ENCODE assay signal across 8 mouse cellular contexts in the genomic region with DNA sequence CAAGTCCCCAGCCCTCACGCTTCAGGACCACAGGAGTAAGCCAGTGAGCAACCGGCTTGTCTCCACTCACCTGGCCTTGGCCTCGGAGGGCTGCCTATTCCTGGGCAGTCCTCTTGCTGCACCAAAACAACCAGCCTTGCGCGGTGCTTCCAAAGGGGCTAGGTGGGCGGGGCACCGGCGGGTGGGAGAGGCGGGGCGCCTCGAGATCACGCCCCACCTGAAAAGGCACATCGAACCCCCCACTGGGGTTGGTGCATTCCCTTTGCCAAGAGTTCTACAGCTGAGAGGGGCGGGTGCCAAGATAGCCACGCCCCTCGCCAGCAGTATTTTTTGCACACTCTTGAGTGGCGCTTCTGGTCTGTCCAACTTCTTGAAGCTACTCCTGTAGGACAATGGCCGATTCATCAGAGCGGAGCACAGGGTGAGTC. TPM values are rescaled to one million over a fixed set of nuclear protein-coding genes. Genes with fewer than 3 reads are reported as not detected.
DNase-seq lines count a peak whose midpoint lies in the region; ATAC-seq lines count a peak whose summit lies in the region.

No protein-coding gene starts in this region.

- peaks cover 10% of the 10 kb centered on the region for H3K4me1 ChIP-seq in forebrain, embryonic 13.5 days
- no peaks in the 10 kb centered on the region for H3K4me1 ChIP-seq in limb, embryonic 11.5 days (ENCODE audit: control insufficient read depth, insufficient read depth, low read length)
- H3K4me1 ChIP-seq in midbrain, embryonic 11.5 days (ENCODE audit: control insufficient read depth, insufficient read depth, low read length): peaks cover 3% of the 10 kb centered on the region; the same call in 1 of the 2 replicates

- H3K4me3 ChIP-seq in forebrain, embryonic 13.5 days: 0 out of 2 replicates have a peak overlapping the region, but pooled peaks have one; percentile 13
- H3K4me3 ChIP-seq in limb, embryonic 11.5 days (ENCODE audit: low read depth, low read length): no peak overlapping the region
- H3K4me3 ChIP-seq in midbrain, embryonic 11.5 days (ENCODE audit: low read depth, low read length): no peak overlapping the region

- ATAC-seq in forebrain, embryonic 13.5 days: peak; percentile 66; the same call in 1 of the 2 replicates
- peak; percentile 56; the same call in 1 of the 2 replicates for ATAC-seq in limb, embryonic 11.5 days (ENCODE audit: insufficient number of reproducible peaks, low FRiP score, low TSS enrichment, low read depth)
- peak; percentile 53; the same call in 1 of the 2 replicates for ATAC-seq in midbrain, embryonic 11.5 days (ENCODE audit: low FRiP score)

- WGBS in forebrain, embryonic 13.5 days: 2% methylated on average over 19 of the region's 19 CpGs
- WGBS in limb, embryonic 11.5 days: 7% methylated on average over 19 of the region's 19 CpGs
- 6% methylated on average over 19 of the region's 19 CpGs for WGBS in midbrain, embryonic 11.5 days

- H3K4me2 ChIP-seq in forebrain, embryonic 13.5 days: peak overlapping the region; percentile 54
- peak overlapping the region; percentile 32 for H3K4me2 ChIP-seq in limb, embryonic 11.5 days (ENCODE audit: low read depth, severe bottlenecking)
- peak overlapping the region; percentile 38 for H3K4me2 ChIP-seq in midbrain, embryonic 11.5 days

- DNase-seq in kidney, adult 18-20 months: peak; percentile 12
- no peak for DNase-seq in kidney, adult 9 months
- no peak for DNase-seq in limb, embryonic 11.5 days (ENCODE audit: low spot score)
- DNase-seq in midbrain, embryonic 11.5 days (ENCODE audit: low spot score, missing footprints): no peak
- DNase-seq in thymus, postnatal 14 days: no peak
- DNase-seq in gastrocnemius, adult 18-20 months (ENCODE audit: low spot score): no peak
- no peak for DNase-seq in layer of hippocampus, adult 8-10 months (ENCODE audit: low spot score in 2 of 2)

- H3K27ac ChIP-seq in forebrain, embryonic 13.5 days: no peak overlapping the region
- H3K27ac ChIP-seq in limb, embryonic 11.5 days (replicated peaks; ENCODE audit: low read depth, low read length): no peak overlapping the region
- H3K27ac ChIP-seq in midbrain, embryonic 11.5 days (ENCODE audit: low read depth, low read length): no peak overlapping the region

- H3K36me3 ChIP-seq in forebrain, embryonic 13.5 days (ENCODE audit: poor library complexity, severe bottlenecking): no peaks in the 10 kb centered on the region
- no peaks in the 10 kb centered on the region for H3K36me3 ChIP-seq in limb, embryonic 11.5 days (ENCODE audit: control insufficient read depth, insufficient read depth, low read length)
- no peaks in the 10 kb centered on the region for H3K36me3 ChIP-seq in midbrain, embryonic 11.5 days (ENCODE audit: control insufficient read depth, insufficient read depth, low read length)

- no peak overlapping the region for H3K9ac ChIP-seq in forebrain, embryonic 13.5 days
- no peak overlapping the region for H3K9ac ChIP-seq in limb, embryonic 11.5 days (ENCODE audit: low read length)
- H3K9ac ChIP-seq in midbrain, embryonic 11.5 days (ENCODE audit: low read length): no peak overlapping the region

- H3K9me3 ChIP-seq in forebrain, embryonic 13.5 days (replicated peaks): no peaks in the 10 kb centered on the region
- H3K9me3 ChIP-seq in limb, embryonic 11.5 days (ENCODE audit: control insufficient read depth, low read length): no peaks in the 10 kb centered on the region
- no peaks in the 10 kb centered on the region for H3K9me3 ChIP-seq in midbrain, embryonic 11.5 days (ENCODE audit: control insufficient read depth, low read length)

- H3K27me3 ChIP-seq in forebrain, embryonic 13.5 days: peaks cover 8% of the 10 kb centered on the region; the same call in 1 of the 2 replicates
- H3K27me3 ChIP-seq in limb, embryonic 11.5 days (ENCODE audit: control insufficient read depth, insufficient read depth, low read length): peaks cover 4% of the 10 kb centered on the region; the same call in 1 of the 2 replicates
- H3K27me3 ChIP-seq in midbrain, embryonic 11.5 days (ENCODE audit: control insufficient read depth, insufficient read depth, low read length): no peaks in the 10 kb centered on the region

RNA-seq across cellular contexts. Expression of a gene that starts 16.2 kb away (rescaled TPM):
- 39.6 and 47.2 TPM in 2 replicates for polyA plus RNA-seq in forebrain, embryonic 13.5 days (2015; fragmentation: Nextera tagmentation; extraction: Ambion mirVana)
- 2.7 and 3.4 TPM in 2 replicates for polyA plus RNA-seq in limb, embryonic 11.5 days (2014; fragmentation: Nextera tagmentation; extraction: Ambion mirVana)
- polyA plus RNA-seq in midbrain, embryonic 11.5 days (2014; fragmentation: Nextera tagmentation; extraction: Ambion mirVana): 12.9 and 15.3 TPM in 2 replicates
- total RNA-seq in gastrocnemius, adult 18-20 months (2021): not detected
- 100 to 1,000 TPM in 3 of 4 experiments, 10 to 100 TPM in 1; 92.1 to 120 (median 112) TPM for total RNA-seq in layer of hippocampus, adult 8-10 months (2022)

RNA-seq across cellular contexts. Expression of a gene that starts 40.1 kb away (rescaled TPM):
- polyA plus RNA-seq in forebrain, embryonic 13.5 days (2015; fragmentation: Nextera tagmentation; extraction: Ambion mirVana): 0.33 and 0.44 TPM in 2 replicates
- 0.35 and 0.61 TPM in 2 replicates for polyA plus RNA-seq in limb, embryonic 11.5 days (2014; fragmentation: Nextera tagmentation; extraction: Ambion mirVana)
- 0.38 and 0.63 TPM in 2 replicates for polyA plus RNA-seq in midbrain, embryonic 11.5 days (2014; fragmentation: Nextera tagmentation; extraction: Ambion mirVana)
- 1 to 10 TPM; 1.7 to 2.4 TPM for total RNA-seq in gastrocnemius, adult 18-20 months (2021)
- total RNA-seq in layer of hippocampus, adult 8-10 months (2022): under 1 TPM; 0.47 to 0.93 (median 0.56) TPM

RNA-seq across cellular contexts. Expression of a gene that starts 52.7 kb away (rescaled TPM):
- 0.47 TPM in 1 of 2 replicates, not detected in the other for polyA plus RNA-seq in forebrain, embryonic 13.5 days (2015; fragmentation: Nextera tagmentation; extraction: Ambion mirVana)
- not detected in 2 replicates for polyA plus RNA-seq in limb, embryonic 11.5 days (2014; fragmentation: Nextera tagmentation; extraction: Ambion mirVana)
- polyA plus RNA-seq in midbrain, embryonic 11.5 days (2014; fragmentation: Nextera tagmentation; extraction: Ambion mirVana): 0.44 and 0.48 TPM in 2 replicates
- under 1 TPM; 0.78 TPM for total RNA-seq in gastrocnemius, adult 18-20 months (2021)
- 1 to 10 TPM; 2.1 to 6.9 (median 2.6) TPM for total RNA-seq in layer of hippocampus, adult 8-10 months (2022)
